In the genomic region with DNA sequence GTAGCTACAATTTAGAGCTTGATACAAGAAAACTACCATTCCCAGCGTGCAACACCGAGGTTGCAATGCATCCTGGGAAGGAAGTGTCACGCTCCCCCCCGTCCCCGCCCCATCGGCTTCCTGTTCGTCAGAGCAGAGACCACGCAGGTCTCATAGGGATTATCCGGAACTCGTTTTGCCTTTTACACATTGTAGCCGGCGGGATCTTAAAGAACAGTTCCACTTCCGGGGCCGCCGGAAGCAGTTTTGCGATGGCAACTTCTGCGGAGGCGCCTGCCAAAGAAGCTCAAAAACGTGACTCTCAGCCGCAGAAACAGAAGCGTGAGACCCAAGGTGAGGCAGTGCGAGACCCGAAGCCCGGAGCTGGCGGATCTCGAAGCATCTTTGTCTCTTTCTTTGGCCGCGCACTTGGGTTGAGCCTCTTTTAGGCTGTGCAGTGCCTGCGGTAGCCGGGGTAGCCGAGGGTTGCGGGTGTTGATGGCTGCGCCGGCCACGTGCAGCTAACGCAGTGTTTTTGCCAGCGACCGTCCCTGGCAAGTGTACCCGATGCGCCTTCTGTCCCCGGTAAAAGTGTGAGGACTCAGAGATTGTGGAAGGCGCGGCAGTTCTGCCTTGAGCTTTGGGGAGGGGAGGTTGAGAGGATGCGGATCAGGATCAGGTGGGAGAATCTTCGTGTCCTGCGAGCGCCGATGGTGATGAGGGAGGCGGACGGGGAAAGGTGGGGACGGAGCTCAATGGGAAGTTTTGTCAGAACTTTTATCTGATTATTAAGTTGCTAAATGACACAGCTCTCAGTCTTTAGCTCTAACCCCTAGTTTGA, we compare ENCODE assay signal across 8 mouse cellular contexts. TPM values are rescaled to one million over a fixed set of nuclear protein-coding genes. Genes with fewer than 3 reads are reported as not detected.
DNase-seq lines count a peak whose midpoint lies in the region; ATAC-seq lines count a peak whose summit lies in the region.

TSS of gene Krr1 (plus strand) at position 123 of the 820 bp plus-strand sequence.

- no peaks in the 10 kb centered on the region for H3K9me3 ChIP-seq in hindbrain, embryonic 14.5 days (ENCODE audit: control insufficient read depth, low read length)

- peak; percentile 98 for ATAC-seq in hindbrain, embryonic 14.5 days (ENCODE audit: low FRiP score)

- peak within 1 kb of the TSS; percentile 63 for H3K4me3 ChIP-seq in hindbrain, embryonic 14.5 days (replicated peaks; ENCODE audit: low read length)

- no peak within 1 kb of the TSS for H3K27ac ChIP-seq in hindbrain, embryonic 14.5 days

- peak within 1 kb of the TSS; percentile 68 for H3K4me2 ChIP-seq in hindbrain, embryonic 14.5 days (replicated peaks)

- peak within 1 kb of the TSS; percentile 64 for H3K9ac ChIP-seq in hindbrain, embryonic 14.5 days

- peaks cover 8% of the 10 kb centered on the region for H3K4me1 ChIP-seq in hindbrain, embryonic 14.5 days (replicated peaks; ENCODE audit: control insufficient read depth, insufficient read depth, low read length)

- peak; percentile 99 for DNase-seq in R1 (ENCODE audit: low read depth, low spot score)
- DNase-seq in cerebellum, postnatal 25 days: peak; percentile 89 to 92
- DNase-seq in frontal cortex, postnatal 25 days (ENCODE audit: low spot score in 2 of 2): peak; percentile 76 to 83
- DNase-seq in hindbrain, embryonic 14.5 days (ENCODE audit: low spot score): peak; percentile 97
- DNase-seq in layer of hippocampus, postnatal 36 days: peak; percentile 87 to 89
- DNase-seq in lung, postnatal 36 days: peak; percentile 95
- peak; percentile 98 for DNase-seq in retina, postnatal 1 day
- peak; percentile 73 to 85 for DNase-seq in urinary bladder, adult 18-20 months (ENCODE audit: low spot score in 2 of 2)

- H3K27me3 ChIP-seq in hindbrain, embryonic 14.5 days (ENCODE audit: control insufficient read depth, insufficient read depth, low read length): no peaks in the 10 kb centered on the region

- under 1% methylated on average over 51 of the region's 51 CpGs for WGBS in hindbrain, embryonic 14.5 days

- H3K36me3 ChIP-seq in hindbrain, embryonic 14.5 days (replicated peaks; ENCODE audit: control insufficient read depth, insufficient read depth): peaks cover 12% of the 10 kb centered on the region

RNA-seq across cellular contexts. Expression of gene Krr1, which starts in this region (rescaled TPM):
- polyA plus RNA-seq in hindbrain, embryonic 14.5 days (2014; fragmentation: Nextera tagmentation; extraction: Ambion mirVana): 39.3 and 47.6 TPM in 2 replicates
- 10 to 100 TPM; 40.2 to 40.6 TPM for total RNA-seq in layer of hippocampus, postnatal 36 days (2021)
